Mouse (Mus musculus): ENCODE measurements around the gene Crtc2. TPM values are rescaled to one million over a fixed set of nuclear protein-coding genes. Genes with fewer than 3 reads are reported as not detected.

The Crtc2 gene
- 10 to 100 TPM; 20.9 to 24.1 TPM for total RNA-seq (2021)
- long read RNA-seq, experiment 1, partial matches to known transcripts = 4 of 11 reads
- long read RNA-seq, experiment 1, other reads (novel, unspliced or antisense) = 4 of 11 reads
- long read RNA-seq, experiment 2, transcript Crtc2-201 (14 exons, 2,747 nt) = major isoform, 6 of 19 reads
- long read RNA-seq, experiment 2, partial matches to known transcripts = 4 of 19 reads
- long read RNA-seq, experiment 2, other reads (novel, unspliced or antisense) = 8 of 19 reads

- DNase-seq (ENCODE audit: low spot score in 2 of 2) = peak; percentile 87 to 93
Measured at GRCm38 (mm10) chr3:90253653-90254418, at the start of gene Crtc2. Gene Crtc2, plus strand, starts transcription at chr3:90254163.

- DNase-seq (ENCODE audit: low spot score in 2 of 2) = no peak
Measured at GRCm38 (mm10) chr3:90204582-90204981, 49.4 kb upstream of the Crtc2 start.

GRCm38 (mm10) chr3:90208662-90209061, 45.3 kb upstream of the Crtc2 start:
- DNase-seq (ENCODE audit: low spot score in 2 of 2) = no peak

- DNase-seq (ENCODE audit: low spot score in 2 of 2) = no peak
Measured at GRCm38 (mm10) chr3:90209908-90210566, 43.9 kb upstream of the Crtc2 start.

- no peak for DNase-seq (ENCODE audit: low spot score in 2 of 2)
Measured at GRCm38 (mm10) chr3:90211475-90212398, 42.2 kb upstream of the Crtc2 start.

- no peak for DNase-seq (ENCODE audit: low spot score in 2 of 2)
Measured at GRCm38 (mm10) chr3:90212723-90213122, 41.2 kb upstream of the Crtc2 start.

GRCm38 (mm10) chr3:90213377-90213866, 40.5 kb upstream of the Crtc2 start, which contains the start of the genes Rps27 and Rab13:
Gene Rps27, minus strand, starts transcription at chr3:90213651.
Gene Rab13, plus strand, starts transcription at chr3:90213695.
- DNase-seq (ENCODE audit: low spot score in 2 of 2) = peak; percentile 57 to 80

GRCm38 (mm10) chr3:90213956-90214684, 39.8 kb upstream of the Crtc2 start:
- DNase-seq (ENCODE audit: low spot score in 2 of 2) = no peak

GRCm38 (mm10) chr3:90215825-90216380, 38.1 kb upstream of the Crtc2 start:
- no peak for DNase-seq (ENCODE audit: low spot score in 2 of 2)

- DNase-seq (ENCODE audit: low spot score in 2 of 2) = peak in 1 of 2 experiments; percentile 49
Measured at GRCm38 (mm10) chr3:90220088-90220487, 33.9 kb upstream of the Crtc2 start.

- DNase-seq (ENCODE audit: low spot score in 2 of 2) = peak; percentile 61 to 85
Measured at GRCm38 (mm10) chr3:90220531-90220951, 33.4 kb upstream of the Crtc2 start.

- no peak for DNase-seq (ENCODE audit: low spot score in 2 of 2)
Measured at GRCm38 (mm10) chr3:90221123-90221522, 32.8 kb upstream of the Crtc2 start.

GRCm38 (mm10) chr3:90222455-90222854, 31.5 kb upstream of the Crtc2 start:
- DNase-seq (ENCODE audit: low spot score in 2 of 2) = no peak

- DNase-seq (ENCODE audit: low spot score in 2 of 2) = no peak
Measured at GRCm38 (mm10) chr3:90222941-90223340, 31.0 kb upstream of the Crtc2 start.

GRCm38 (mm10) chr3:90224331-90224730, 29.6 kb upstream of the Crtc2 start:
- DNase-seq (ENCODE audit: low spot score in 2 of 2) = no peak

- DNase-seq (ENCODE audit: low spot score in 2 of 2) = no peak
Measured at GRCm38 (mm10) chr3:90231075-90231474, 22.9 kb upstream of the Crtc2 start.

GRCm38 (mm10) chr3:90231507-90232333, 22.2 kb upstream of the Crtc2 start, which contains the start of gene Jtb:
Gene Jtb, plus strand, starts transcription at chr3:90231597.
- peak; percentile 77 to 90 for DNase-seq (ENCODE audit: low spot score in 2 of 2)

GRCm38 (mm10) chr3:90241251-90241650, 12.7 kb upstream of the Crtc2 start:
- DNase-seq (ENCODE audit: low spot score in 2 of 2) = no peak
